Mouse (Mus musculus) heart, postnatal 0 days (tissue): Measurements from ENCODE around the gene Rpp25l. TPM values are rescaled to one million over a fixed set of nuclear protein-coding genes. Genes with fewer than 3 reads are reported as not detected.

Experiments
- ATAC-seq: fragments of 200-750 bp; cut with Nextera tagmentation; 2 replicates; pipeline ENCODE4 v1.8.0; 2017; ENCODE audit warnings: low read depth, moderate number of reproducible peaks, moderate library complexity; ENCODE audit not compliant: insufficient read depth
- DNase-seq: peaks from one replicate; pipeline ENCODE4 v3.0.0-alpha.2; 2016; ENCODE audit warnings: low spot score
- H3K27ac ChIP-seq: fragments of 300-500 bp; sonication (generic); 2 replicates; pipeline ENCODE4 v1.5.1; 2014; ENCODE audit warnings: low read depth, mild to moderate bottlenecking
- H3K27me3 ChIP-seq: fragments of 300-500 bp; sonication (generic); 2 replicates; pipeline ENCODE4 v1.6.1; 2014; ENCODE audit warnings: low read length, mixed read lengths; ENCODE audit not compliant: control insufficient read depth, insufficient read depth
- H3K36me3 ChIP-seq: fragments of 300-500 bp; sonication (generic); replicated peaks from 2 replicates; pipeline ENCODE4 v1.6.1; 2014; ENCODE audit warnings: low read length, mixed read lengths; ENCODE audit not compliant: control insufficient read depth, insufficient read depth
- H3K4me1 ChIP-seq: fragments of 300-500 bp; sonication (generic); 2 replicates; pipeline ENCODE4 v1.6.1; 2014; ENCODE audit warnings: antibody characterized with exemption; ENCODE audit not compliant: control insufficient read depth, insufficient read depth
- H3K4me2 ChIP-seq: fragments of 300-500 bp; sonication (generic); 2 replicates; pipeline ENCODE4 v1.6.1; 2014; ENCODE audit warnings: low read depth, mild to moderate bottlenecking, low read length, moderate library complexity
- H3K4me3 ChIP-seq: fragments of 300-500 bp; sonication (generic); 2 replicates; pipeline ENCODE4 v1.5.1; 2014; ENCODE audit warnings: low read depth, low read length
- H3K9ac ChIP-seq: fragments of 300-500 bp; sonication (generic); replicated peaks from 2 replicates; pipeline ENCODE4 v1.6.1; 2014; ENCODE audit warnings: low read depth, low read length, mixed read lengths
- H3K9me3 ChIP-seq: fragments of 300-500 bp; sonication (generic); replicated peaks from 2 replicates; pipeline ENCODE4 v1.6.1; 2016; ENCODE audit warnings: low read length; ENCODE audit not compliant: control insufficient read depth
- CTCF ChIP-seq: IDR thresholded peaks from 2 replicates; pipeline ENCODE4 v1.5.1; 2016; ENCODE audit warnings: antibody characterized with exemption, control low read depth, low read depth
- EP300 ChIP-seq: IDR thresholded peaks from 2 replicates; pipeline ENCODE4 v1.6.1; 2016; ENCODE audit warnings: antibody characterized with exemption, low read depth
- WGBS: fragments of 180-500 bp; shearing (Covaris S2); extraction: QIAGEN DNeasy Blood & Tissue Kit; methylation state at CpG from one replicate; pipeline ENCODE4 v1.1.7; 2014; 5-methylcytosine and 5-hydroxymethylcytosine counted together
- polyA plus RNA-seq: library from polyadenylated mRNA; unstranded; fragments of >200 nt; fragmentation: Nextera tagmentation; extraction: Ambion mirVana; gene quantifications from 2 replicates; pipeline ENCODE4 v1.2.1, GENCODE M21; 2015
- total RNA-seq: library from RNA; depleted of rRNA; stranded (reverse); fragments of >200 nt; gene quantifications from 2 replicates; pipeline ENCODE4 v1.2.3, GENCODE M21; 2014; ENCODE audit warnings: low replicate concordance

Rpp25l gene
- total and polyA plus RNA-seq, 2 experiments from 2014 or later: 38.9 to 49.8 TPM

DNA sequence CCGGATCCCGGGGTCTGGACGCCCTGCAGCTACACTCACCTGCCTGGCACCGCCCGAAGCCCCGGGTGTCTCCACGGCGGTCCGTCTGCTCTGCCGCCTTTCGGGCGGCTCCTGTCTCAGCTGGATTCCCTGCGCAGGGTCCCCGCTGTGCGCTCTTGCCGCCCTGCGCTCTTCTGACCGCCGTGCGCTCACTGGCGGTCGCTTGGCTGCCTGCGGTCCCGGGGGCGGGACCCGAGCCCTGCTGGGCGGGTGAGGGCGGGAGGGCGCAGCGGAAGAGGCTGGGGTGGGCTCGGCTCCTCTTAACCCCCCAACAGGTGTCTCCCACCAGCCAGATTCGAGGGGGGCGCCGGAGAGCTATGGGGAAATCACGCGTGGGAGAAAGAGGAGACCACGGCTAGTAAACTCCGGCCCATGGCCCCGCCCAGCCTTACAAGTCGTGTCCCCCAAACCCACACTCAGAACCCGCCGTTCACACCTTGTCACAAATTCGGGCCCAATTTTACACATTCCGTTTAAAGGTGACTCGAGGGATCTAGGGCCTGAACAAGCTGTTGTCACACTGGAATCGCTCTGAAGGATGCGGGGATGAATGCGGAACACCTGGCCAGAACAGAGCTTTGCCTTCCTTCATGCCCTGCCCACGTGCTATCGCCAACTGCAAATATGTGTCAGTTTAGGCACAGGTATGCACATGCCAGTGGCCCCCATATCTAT is 17.9 kb upstream of the Rpp25l start, which contains the start of gene Arid3c:
Gene Arid3c (minus strand): TSS at position 91 of the 714 bp plus-strand sequence.
- ATAC-seq (peak; percentile 52; the same call in 1 of the 2 replicates), DNase-seq (no peak)
- 2% methylated on average over 44 of the region's 50 CpGs for WGBS
- no peak within 1 kb of the TSS for H3K9ac ChIP-seq
- H3K27me3 ChIP-seq: peaks cover 68% of the 10 kb centered on the region
- no peaks in the 10 kb centered on the region for H3K36me3 ChIP-seq
- peak within 1 kb of the TSS; percentile 62 for H3K4me2 ChIP-seq
- no peak for TF ChIP-seq CTCF
- no peak for TF ChIP-seq EP300
- peak within 1 kb of the TSS; percentile 46 for H3K4me3 ChIP-seq
- no peaks in the 10 kb centered on the region for H3K9me3 ChIP-seq
- 0 out of 2 replicates have a peak, but pooled peaks cover 8% of the 10 kb centered on the region for H3K4me1 ChIP-seq
- no peak within 1 kb of the TSS for H3K27ac ChIP-seq

DNA sequence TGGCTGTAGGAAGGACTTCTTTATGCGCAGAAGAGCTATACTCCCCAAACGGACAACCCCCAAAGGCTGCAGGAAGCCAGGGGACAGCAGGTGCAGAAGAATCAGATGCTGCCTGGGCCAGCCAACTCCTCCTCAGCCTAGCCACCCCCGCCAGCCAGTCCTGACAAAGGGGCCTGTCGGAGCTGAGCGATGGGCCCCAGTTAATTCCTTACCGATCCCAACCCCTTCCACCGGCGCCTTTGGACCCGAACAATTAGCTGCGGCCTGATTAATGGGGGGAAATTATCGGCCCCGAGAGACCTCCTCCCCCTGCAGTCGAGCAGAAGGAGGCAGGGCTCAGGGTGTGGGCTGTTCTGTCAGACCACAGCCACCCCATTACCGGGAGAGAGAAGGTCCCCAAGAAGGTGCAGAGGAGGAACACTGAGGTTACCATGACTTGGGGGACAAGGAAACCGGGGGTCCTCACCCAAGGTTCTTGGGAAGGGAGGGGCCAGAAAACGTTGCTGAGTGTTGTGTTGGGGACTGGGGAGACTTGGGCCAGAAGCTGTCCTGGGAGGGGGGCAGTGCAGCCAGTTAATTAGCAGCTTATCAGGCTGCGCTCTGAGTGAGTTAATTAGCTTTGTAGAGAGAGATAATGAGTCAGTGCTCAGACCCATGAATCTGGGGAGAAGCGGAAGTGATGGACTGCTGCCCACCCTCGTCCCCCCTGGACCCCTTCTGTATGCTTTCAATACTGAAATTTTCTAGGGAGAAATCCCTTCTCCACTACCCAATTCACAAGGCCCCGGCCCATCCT is 13.7 kb upstream of the Rpp25l start:
- Histone ChIP-seq H3K4me3 (no peak overlapping the region), H3K27ac (no peak overlapping the region), H3K9ac (no peak overlapping the region), H3K4me1 (peaks cover 17% of the 10 kb centered on the region), H3K9me3 (no peaks in the 10 kb centered on the region), H3K27me3 (peaks cover 80% of the 10 kb centered on the region), H3K4me2 (no peak overlapping the region), H3K36me3 (no peaks in the 10 kb centered on the region)
- ATAC-seq (no peak), DNase-seq (no peak)
- TF ChIP-seq EP300: no peak
- no peak for TF ChIP-seq CTCF
- 19% methylated on average over 20 of the region's 20 CpGs for WGBS

DNA sequence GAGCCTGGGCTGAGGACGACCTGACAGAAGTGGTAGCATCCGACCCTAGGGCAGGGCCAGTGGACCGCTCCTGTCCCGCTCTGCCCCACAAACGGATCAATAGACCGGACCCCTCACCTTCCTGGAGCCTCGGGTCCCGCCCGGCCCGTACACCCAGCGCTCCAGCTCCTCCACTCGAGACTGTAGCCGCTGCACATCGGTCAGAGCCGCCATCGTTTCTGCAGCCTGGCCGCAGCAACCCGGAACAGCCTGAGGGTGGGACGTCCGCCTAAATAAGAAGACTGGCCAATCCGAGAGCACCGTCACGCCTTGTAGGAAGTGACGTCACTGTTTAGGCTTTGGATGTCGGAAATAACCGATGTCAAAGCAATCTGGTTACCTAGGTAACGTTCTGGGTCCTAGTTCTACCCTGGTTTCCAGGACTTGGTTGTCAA is 9.6 kb upstream of the Rpp25l start, which contains the start of gene Dctn3:
Gene Dctn3 (minus strand): TSS at position 253 of the 434 bp plus-strand sequence.
- DNase-seq (peak; percentile 99), ATAC-seq (peak; percentile 98)
- H3K4me2 ChIP-seq: peak within 1 kb of the TSS; percentile 87
- TF ChIP-seq EP300 (no peak), CTCF (no peak)
- no peak within 1 kb of the TSS for H3K27ac ChIP-seq
- peak within 1 kb of the TSS; percentile 96 for H3K4me3 ChIP-seq
- H3K36me3 ChIP-seq: peaks cover 20% of the 10 kb centered on the region
- H3K9ac ChIP-seq: peak within 1 kb of the TSS; percentile 89
- no peaks in the 10 kb centered on the region for H3K9me3 ChIP-seq
- peaks cover 44% of the 10 kb centered on the region for H3K27me3 ChIP-seq
- H3K4me1 ChIP-seq: peaks cover 10% of the 10 kb centered on the region
- under 1% methylated on average over 27 of the region's 27 CpGs for WGBS

DNA sequence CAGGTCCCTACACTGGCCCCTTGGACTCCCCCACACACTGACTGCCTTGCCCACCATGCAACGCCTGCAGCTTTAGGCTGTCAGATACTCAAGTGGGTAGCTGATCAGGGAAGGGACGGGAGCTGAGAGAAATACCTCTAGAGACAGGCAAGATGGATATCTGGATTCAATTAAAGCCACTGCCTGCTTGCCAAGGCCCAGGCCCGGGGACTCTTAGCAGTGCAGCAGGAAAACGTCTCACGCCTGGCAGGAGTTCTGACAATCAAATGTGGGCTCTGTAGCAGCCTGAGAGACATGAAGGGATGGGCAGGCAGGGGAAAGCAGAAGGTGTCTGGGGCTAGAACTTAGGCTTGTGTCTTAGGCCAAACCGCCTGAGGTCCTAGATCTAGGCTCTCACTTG is 3.5 kb upstream of the Rpp25l start:
- 53% methylated on average over 6 of the region's 6 CpGs for WGBS
- no peak overlapping the region for H3K27ac ChIP-seq

DNA sequence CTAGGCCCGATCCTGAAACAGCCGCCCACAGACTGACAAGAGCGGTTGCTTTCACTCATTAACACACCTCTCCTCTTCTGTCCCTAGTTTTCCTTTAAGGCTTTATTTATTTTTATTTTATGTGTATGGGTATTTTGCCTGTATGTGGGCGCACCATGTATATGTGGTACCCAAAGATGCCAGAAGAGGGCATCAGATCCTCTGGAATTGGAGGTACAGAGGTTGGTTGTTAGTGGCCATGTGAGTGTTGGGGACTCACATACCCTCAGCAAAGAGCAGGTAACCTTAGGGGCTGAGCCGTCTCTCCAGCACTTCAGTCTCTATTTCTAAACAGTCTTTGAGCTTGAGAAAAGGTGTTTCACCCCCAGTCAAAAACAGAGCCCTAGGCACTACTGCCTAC is 2.3 kb upstream of the Rpp25l start:
- H3K4me1 ChIP-seq: peaks cover 18% of the 10 kb centered on the region
- peaks cover 44% of the 10 kb centered on the region for H3K36me3 ChIP-seq
- H3K4me2 ChIP-seq: no peak overlapping the region
- no peak overlapping the region for H3K4me3 ChIP-seq
- H3K27ac ChIP-seq: no peak overlapping the region
- DNase-seq: no peak
- H3K9ac ChIP-seq: no peak overlapping the region
- WGBS: 87% methylated on average over 5 of the region's 5 CpGs
- no peaks in the 10 kb centered on the region for H3K9me3 ChIP-seq
- ATAC-seq: no peak
- no peaks in the 10 kb centered on the region for H3K27me3 ChIP-seq
- TF ChIP-seq CTCF (peak; percentile 57), EP300 (no peak)

More for the DNA sequence above, 3.5 kb upstream of the Rpp25l start:
- no peak overlapping the region for H3K4me2 ChIP-seq
- DNase-seq (no peak), ATAC-seq (no peak)
- H3K9me3 ChIP-seq: no peaks in the 10 kb centered on the region
- peaks cover 39% of the 10 kb centered on the region for H3K36me3 ChIP-seq
- TF ChIP-seq CTCF (no peak), EP300 (no peak)
- peaks cover 16% of the 10 kb centered on the region for H3K4me1 ChIP-seq
- H3K9ac ChIP-seq: no peak overlapping the region
- no peaks in the 10 kb centered on the region for H3K27me3 ChIP-seq
- H3K4me3 ChIP-seq: no peak overlapping the region
